Mouse (Mus musculus): ENCODE data around the gene Gm3187. TPM values are rescaled to one million over a fixed set of nuclear protein-coding genes. Genes with fewer than 3 reads are reported as not detected.
"Not testable (repeated sequence)": the region's sequence is repeated elsewhere in the genome, so short reads cannot be mapped to it uniquely, and the experiment has no call there.

The Gm3187 gene
- not detected in 2 replicates for polyA plus RNA-seq (2015; fragmentation: Nextera tagmentation; extraction: Ambion mirVana)

DNA sequence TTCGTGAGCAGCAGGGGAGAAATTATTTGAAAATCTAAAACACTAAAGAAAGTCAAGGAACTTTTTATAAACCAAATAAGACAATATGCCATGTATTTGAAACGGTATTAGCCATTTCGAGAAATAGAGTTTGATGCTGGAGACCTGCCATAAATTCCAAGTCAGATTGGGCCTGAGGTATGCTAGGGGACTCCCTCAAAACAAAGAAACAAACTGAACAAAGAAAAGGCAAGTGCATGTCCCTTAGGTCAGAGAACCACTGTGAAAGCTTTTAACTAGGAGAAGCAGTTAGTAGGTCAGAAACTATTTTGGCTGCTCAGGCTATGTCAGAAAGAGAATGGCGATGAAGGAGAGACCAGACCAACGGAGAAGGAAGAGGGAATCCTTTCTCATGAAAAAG lies at the start of gene Gm3187:
Gm3187 (plus strand) TSS at position 301 of the 400 bp plus-strand sequence.
- not testable (repeated sequence) for ATAC-seq (ENCODE audit: low read depth); H3K36me3 ChIP-seq; H3K4me2 ChIP-seq; H3K9ac ChIP-seq; H3K4me3 ChIP-seq; H3K27me3 ChIP-seq; H3K9me3 ChIP-seq; H3K4me1 ChIP-seq (replicated peaks); H3K27ac ChIP-seq (replicated peaks)
- WGBS, result 81% methylated on average over 4 of the region's 5 CpGs

DNA sequence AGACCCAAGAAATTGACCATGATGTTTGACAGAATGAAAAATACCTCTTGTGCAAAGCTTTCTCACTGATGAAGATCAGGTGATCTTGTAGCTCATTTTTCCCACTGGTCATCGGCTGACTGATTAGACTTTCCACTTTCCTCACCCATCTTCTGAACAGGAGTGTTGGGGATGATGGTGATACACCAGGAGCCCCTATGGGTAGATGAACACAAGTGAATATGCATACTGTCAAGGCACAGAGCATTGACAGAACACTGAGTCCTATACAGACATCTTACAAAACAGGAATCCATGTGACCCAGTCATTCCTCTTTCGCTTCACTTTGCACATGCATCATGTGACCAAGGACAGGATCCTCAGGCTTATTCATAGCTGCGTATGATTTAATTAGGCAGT lies 28.6 kb upstream of the Gm3187 start, which contains the start of gene Gm3194:
Gm3194 (minus strand) TSS at position 101 of the 400 bp plus-strand sequence.
- H3K27ac ChIP-seq (replicated peaks); H3K36me3 ChIP-seq; ATAC-seq (ENCODE audit: low read depth); H3K27me3 ChIP-seq; H3K4me3 ChIP-seq; H3K4me1 ChIP-seq (replicated peaks); H3K4me2 ChIP-seq; H3K9ac ChIP-seq; H3K9me3 ChIP-seq: not testable (repeated sequence)
- WGBS, result no CpG with 5 or more reads among the region's 3 CpGs

- H3K4me2 ChIP-seq; H3K36me3 ChIP-seq; H3K9me3 ChIP-seq; H3K4me1 ChIP-seq (replicated peaks); ATAC-seq (ENCODE audit: low read depth); H3K4me3 ChIP-seq; H3K9ac ChIP-seq; H3K27ac ChIP-seq (replicated peaks); H3K27me3 ChIP-seq: not testable (repeated sequence)
- WGBS, result no CpG with 5 or more reads among the region's 19 CpGs
Measured at GRCm38 (mm10) chr14:5460469-5460868, 23.5 kb upstream of the Gm3187 start.

DNA sequence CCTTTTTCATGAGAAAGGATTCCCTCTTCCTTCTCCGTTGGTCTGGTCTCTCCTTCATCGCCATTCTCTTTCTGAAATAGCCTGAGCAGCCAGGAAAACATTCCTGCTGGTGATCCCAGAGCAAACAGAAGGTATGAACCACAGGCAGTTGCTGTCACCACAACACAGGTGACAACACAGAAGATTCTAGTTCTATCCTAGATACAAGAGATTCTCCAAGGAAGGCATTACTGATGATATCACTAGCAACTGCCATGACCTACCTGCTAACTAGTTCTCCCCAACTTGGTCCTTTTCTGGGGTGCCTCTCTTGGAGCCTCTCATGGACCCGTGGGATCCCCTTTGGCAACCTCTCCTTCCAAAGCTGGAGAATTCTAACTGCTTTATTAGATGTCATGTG lies 6.3 kb upstream of the Gm3187 start, which contains the start of gene Gm8246:
Gm8246 (minus strand) TSS at position 101 of the 400 bp plus-strand sequence.
- H3K9ac ChIP-seq; ATAC-seq (ENCODE audit: low read depth); H3K27ac ChIP-seq (replicated peaks); H3K4me3 ChIP-seq; H3K9me3 ChIP-seq; H3K4me2 ChIP-seq; H3K27me3 ChIP-seq; H3K36me3 ChIP-seq; H3K4me1 ChIP-seq (replicated peaks): not testable (repeated sequence)
- no CpG with 5 or more reads among the region's 3 CpGs for WGBS

DNA sequence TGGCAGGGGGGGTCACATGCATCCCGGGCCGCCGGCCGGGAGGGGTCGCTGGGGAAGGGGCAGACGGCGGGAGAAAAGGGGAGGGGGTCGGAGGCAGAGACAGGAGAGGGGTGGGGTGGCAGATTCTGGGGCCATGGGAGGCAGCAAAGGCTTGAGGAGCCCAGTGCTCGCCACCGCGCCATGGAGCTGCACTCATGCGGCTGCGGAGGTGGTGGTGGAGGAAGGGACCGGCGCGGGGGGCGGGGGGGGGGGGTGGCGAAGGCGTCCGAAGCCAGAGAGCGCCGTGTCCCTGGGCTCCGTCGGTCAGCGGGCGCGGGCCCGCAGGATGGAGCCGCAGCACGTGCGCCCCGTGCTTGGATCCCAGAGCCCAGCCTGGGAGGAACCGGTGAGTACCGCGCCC lies 17.4 kb downstream of the Gm3187 start, which contains the start of gene Gm3488:
Gm3488 (plus strand) TSS at position 301 of the 400 bp plus-strand sequence.
- H3K9ac ChIP-seq; H3K27ac ChIP-seq (replicated peaks); H3K4me3 ChIP-seq; H3K4me1 ChIP-seq (replicated peaks); H3K4me2 ChIP-seq; ATAC-seq (ENCODE audit: low read depth); H3K36me3 ChIP-seq; H3K9me3 ChIP-seq; H3K27me3 ChIP-seq: not testable (repeated sequence)
- WGBS, result no CpG with 5 or more reads among the region's 35 CpGs

GRCm38 (mm10) chr14:5538196-5538595 lies 54.2 kb downstream of the Gm3187 start, which contains the start of gene Gm3532:
Gene Gm3532 (plus strand): TSS chr14:5538496.
- not testable (repeated sequence) for H3K27ac ChIP-seq (replicated peaks); H3K9me3 ChIP-seq; H3K4me1 ChIP-seq (replicated peaks); H3K4me2 ChIP-seq; H3K27me3 ChIP-seq; H3K36me3 ChIP-seq; H3K4me3 ChIP-seq; ATAC-seq (ENCODE audit: low read depth); H3K9ac ChIP-seq
- WGBS, result no CpG with 5 or more reads among the region's 2 CpGs

Other genes starting within 250 kb of the Gm3187 start
- not detected in 2 replicates for gene Gm3526, start 223.6 kb upstream of the Gm3187 start, polyA plus RNA-seq (2015; fragmentation: Nextera tagmentation; extraction: Ambion mirVana)
- not detected in 2 replicates for gene Gm3542, start 149.3 kb upstream of the Gm3187 start, polyA plus RNA-seq (2015; fragmentation: Nextera tagmentation; extraction: Ambion mirVana)
- 0.68 and 0.77 TPM in 2 replicates for gene Gm3500, start 95.2 kb upstream of the Gm3187 start, polyA plus RNA-seq (2015; fragmentation: Nextera tagmentation; extraction: Ambion mirVana)
- gene Gm3194, start 28.7 kb upstream of the Gm3187 start, polyA plus RNA-seq (2015; fragmentation: Nextera tagmentation; extraction: Ambion mirVana), result 2.2 and 2.6 TPM in 2 replicates
- gene Gm8246, start 6.4 kb upstream of the Gm3187 start, polyA plus RNA-seq (2015; fragmentation: Nextera tagmentation; extraction: Ambion mirVana), result not detected in 2 replicates
- gene Gm3488, start 17.5 kb downstream of the Gm3187 start, polyA plus RNA-seq (2015; fragmentation: Nextera tagmentation; extraction: Ambion mirVana), result 11.2 and 11.7 TPM in 2 replicates
- 0.17 TPM in 1 of 2 replicates, not detected in the other for gene Gm3532, start 54.3 kb downstream of the Gm3187 start, polyA plus RNA-seq (2015; fragmentation: Nextera tagmentation; extraction: Ambion mirVana)
- gene Gm8265, start 148.8 kb downstream of the Gm3187 start, polyA plus RNA-seq (2015; fragmentation: Nextera tagmentation; extraction: Ambion mirVana), result not detected in 2 replicates
- not detected in 2 replicates for gene Gm9603, start 203.2 kb downstream of the Gm3187 start, polyA plus RNA-seq (2015; fragmentation: Nextera tagmentation; extraction: Ambion mirVana)